Mouse (Mus musculus) heart, embryonic 14.5 days (tissue): Measurements from ENCODE around the gene 1700029H14Rik. TPM values are rescaled to one million over a fixed set of nuclear protein-coding genes. Genes with fewer than 3 reads are reported as not detected.

Source experiments
- ATAC-seq: fragments of 200-750 bp; cut with Nextera tagmentation; 2 replicates; pipeline ENCODE4 v1.8.0; 2017; ENCODE audit warnings: low read depth, moderate TSS enrichment; ENCODE audit not compliant: insufficient number of reproducible peaks, insufficient read depth, low FRiP score
- H3K27ac ChIP-seq, 2 experiments: fragments of 200-500 bp in 1 of 2; fragments of 300-500 bp in 1 of 2; sonication (generic) in 1 of 2; replicated peaks in 1 of 2; 2 replicates each; pipeline ENCODE4 v1.5.1; 2012 to 2014; ENCODE audit warnings: low read depth in 2 of 2, low read length in 2 of 2, control low read depth in 1 of 2, mild to moderate bottlenecking in 1 of 2, mixed read lengths in 1 of 2; ENCODE audit not compliant: control insufficient read depth in 1 of 2, insufficient read depth in 1 of 2
- H3K27me3 ChIP-seq: fragments of 300-500 bp; sonication (generic); 2 replicates; pipeline ENCODE4 v1.6.1; 2014; ENCODE audit warnings: mild to moderate bottlenecking, low read length, control low read depth; ENCODE audit not compliant: control insufficient read depth, insufficient read depth
- H3K36me3 ChIP-seq: fragments of 300-500 bp; sonication (generic); 2 replicates; pipeline ENCODE4 v1.6.1; 2014; ENCODE audit warnings: mild to moderate bottlenecking, control low read depth, low read length, mixed read lengths; ENCODE audit not compliant: control insufficient read depth, insufficient read depth
- H3K4me1 ChIP-seq, 2 experiments: fragments of 200-500 bp in 1 of 2; fragments of 300-500 bp in 1 of 2; sonication (generic) in 1 of 2; 2 replicates each; pipeline ENCODE4 v1.6.1; 2012 to 2014; ENCODE audit warnings: low read length in 2 of 2, control low read depth in 1 of 2, mixed read lengths in 1 of 2; ENCODE audit not compliant: control insufficient read depth in 2 of 2, insufficient read depth in 2 of 2
- H3K4me2 ChIP-seq: fragments of 300-500 bp; sonication (generic); 2 replicates; pipeline ENCODE4 v1.6.1; 2014; ENCODE audit warnings: mild to moderate bottlenecking, low read length
- H3K4me3 ChIP-seq, 2 experiments: fragments of 200-500 bp in 1 of 2; fragments of 300-500 bp in 1 of 2; sonication (generic) in 1 of 2; 2 replicates each; pipeline ENCODE4 v1.5.1; 2012 to 2014; ENCODE audit warnings: low read length in 2 of 2, mild to moderate bottlenecking in 2 of 2, control low read depth in 1 of 2, low read depth in 1 of 2, moderate library complexity in 1 of 2; ENCODE audit not compliant: control insufficient read depth in 1 of 2, insufficient read depth in 1 of 2
- H3K9ac ChIP-seq: fragments of 300-500 bp; sonication (generic); 2 replicates; pipeline ENCODE4 v1.6.1; 2014; ENCODE audit warnings: mild to moderate bottlenecking, low read length
- H3K9me3 ChIP-seq: fragments of 300-500 bp; sonication (generic); 2 replicates; pipeline ENCODE4 v1.6.1; 2016; ENCODE audit warnings: low read length, control low read depth; ENCODE audit not compliant: control insufficient read depth
- WGBS: fragments of 180-500 bp; shearing (Covaris S2); extraction: QIAGEN DNeasy Blood & Tissue Kit; methylation state at CpG from one replicate; pipeline ENCODE4 v1.1.7; 2014; 5-methylcytosine and 5-hydroxymethylcytosine counted together
- polyA plus RNA-seq: library from polyadenylated mRNA; unstranded; fragments of >200 nt; fragmentation: Nextera tagmentation; extraction: Ambion mirVana; gene quantifications from 2 replicates; pipeline ENCODE4 v1.2.1, GENCODE M21; 2014

The 1700029H14Rik gene
- polyA plus RNA-seq = not detected in 2 replicates

DNA sequence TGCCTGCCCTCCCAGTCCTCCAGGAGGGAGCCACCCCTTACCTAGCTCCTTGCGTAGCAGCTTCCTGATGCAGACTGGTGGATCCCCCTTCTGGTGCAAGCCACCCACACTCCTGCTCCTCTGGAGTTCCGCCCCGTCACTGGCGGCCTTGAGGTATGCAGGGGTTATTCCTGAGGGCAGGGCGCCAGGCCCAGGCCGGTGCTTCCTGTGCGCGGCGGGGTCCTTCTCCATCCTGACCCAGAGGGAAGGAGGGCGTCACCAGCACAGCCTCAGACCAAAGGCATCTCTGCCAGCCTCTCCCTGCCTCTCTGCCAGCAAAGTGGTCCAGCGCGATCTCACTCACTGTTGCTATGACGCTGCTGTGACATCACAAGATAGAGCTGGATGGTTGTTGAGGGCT, at the start of gene 1700029H14Rik:
1700029H14Rik (minus strand) TSS at position 344 of the 400 bp plus-strand sequence.
- Histone ChIP-seq H3K4me3 (no peak within 1 kb of the TSS), H3K9me3 (no peaks in the 10 kb centered on the region), H3K27ac (no peak within 1 kb of the TSS), H3K4me2 (no peak within 1 kb of the TSS), H3K36me3 (peaks cover 5% of the 10 kb centered on the region; the same call in 1 of the 2 replicates), H3K9ac (no peak within 1 kb of the TSS), H3K4me1 (no peaks in the 10 kb centered on the region), H3K27me3 (no peaks in the 10 kb centered on the region)
- WGBS = 32% methylated on average over 13 of the region's 13 CpGs
- ATAC-seq = peak; percentile 44; the same call in 1 of the 2 replicates

DNA sequence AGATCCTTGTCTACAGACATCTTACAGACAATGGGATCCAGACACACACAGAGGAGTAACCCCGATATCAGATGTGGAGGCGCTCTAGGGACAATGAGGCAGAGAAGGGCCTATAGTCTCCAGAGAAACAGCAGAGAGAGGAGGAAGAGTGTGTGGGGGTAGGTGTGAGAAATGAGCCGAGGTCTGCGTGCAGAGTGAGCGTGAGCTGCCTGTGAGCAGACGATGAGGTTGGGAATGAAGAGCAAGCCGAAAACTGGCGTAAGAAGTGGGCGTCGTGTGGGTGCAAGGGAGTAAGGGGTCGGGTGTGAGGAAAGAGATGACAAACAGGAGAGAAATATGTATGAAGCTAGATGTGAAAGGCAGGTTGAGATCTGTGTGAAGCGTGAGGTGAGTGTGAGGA, 49.4 kb upstream of the 1700029H14Rik start:
- Histone ChIP-seq H3K4me3 (no peak overlapping the region), H3K27me3 (no peaks in the 10 kb centered on the region), H3K9ac (no peak overlapping the region), H3K4me2 (no peak overlapping the region), H3K4me1 (peaks cover 14 to 17% of the 10 kb centered on the region in 2 experiments), H3K27ac (no peak overlapping the region), H3K9me3 (no peaks in the 10 kb centered on the region), H3K36me3 (peaks cover 18% of the 10 kb centered on the region)
- WGBS = 85% methylated on average over 12 of the region's 12 CpGs
- ATAC-seq = no peak

DNA sequence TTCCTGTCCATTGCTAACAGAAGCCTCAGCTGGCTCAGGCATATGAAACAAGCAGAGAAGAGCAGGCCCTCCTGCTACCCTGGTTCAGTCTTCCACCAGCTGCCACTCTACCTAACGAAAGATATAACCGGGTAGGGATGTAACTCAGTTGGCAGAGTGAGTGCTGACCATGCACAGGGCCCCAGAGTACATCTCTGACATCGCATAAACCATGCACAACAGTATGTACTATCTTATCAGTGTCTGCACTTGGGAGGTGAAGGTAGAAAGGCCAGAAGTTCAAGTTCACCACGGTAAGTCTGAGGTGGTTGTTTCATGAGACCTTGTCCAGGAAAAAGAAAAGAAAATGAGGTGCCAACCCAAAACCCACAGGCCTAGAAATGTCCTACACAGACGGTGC, 47.7 kb upstream of the 1700029H14Rik start:
- WGBS = 38% methylated on average over 5 of the region's 5 CpGs
- H3K4me3 ChIP-seq = no peak overlapping the region
- H3K9me3 ChIP-seq = no peaks in the 10 kb centered on the region
- peaks cover 18% of the 10 kb centered on the region for H3K36me3 ChIP-seq
- ATAC-seq = no peak
- no peaks in the 10 kb centered on the region for H3K27me3 ChIP-seq
- H3K4me1 ChIP-seq = peaks cover 20 to 27% of the 10 kb centered on the region in 2 experiments
- no peak overlapping the region; the same call in 1 of the 2 replicates for H3K9ac ChIP-seq
- no peak overlapping the region for H3K27ac ChIP-seq
- H3K4me2 ChIP-seq = no peak overlapping the region

DNA sequence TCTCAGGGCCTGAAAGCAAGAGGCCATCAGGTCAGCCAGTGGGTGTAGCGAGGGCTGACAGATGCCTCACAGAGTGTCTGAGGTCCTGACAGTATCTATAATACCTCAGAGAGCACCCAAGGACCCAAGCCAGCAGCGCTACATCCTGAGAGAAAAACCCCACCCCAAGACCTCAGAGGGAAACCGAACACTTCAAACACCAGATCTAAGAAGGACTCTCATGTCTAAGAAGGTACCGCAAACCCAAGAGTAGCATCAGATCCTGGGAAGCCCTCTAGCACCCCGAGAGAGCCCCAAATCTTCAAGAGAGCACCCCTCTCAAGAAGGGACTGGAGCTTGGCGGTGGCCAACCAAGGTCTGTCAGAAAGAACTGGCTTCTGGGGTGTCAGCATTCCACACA, 46.7 kb upstream of the 1700029H14Rik start:
- no peaks in the 10 kb centered on the region for H3K9me3 ChIP-seq
- ATAC-seq = no peak
- WGBS = 80% methylated on average over 6 of the region's 6 CpGs
- no peaks in the 10 kb centered on the region for H3K27me3 ChIP-seq
- peaks cover 14 to 22% of the 10 kb centered on the region in 2 experiments for H3K4me1 ChIP-seq
- H3K9ac ChIP-seq = no peak overlapping the region
- peaks cover 24% of the 10 kb centered on the region for H3K36me3 ChIP-seq
- H3K4me2 ChIP-seq = no peak overlapping the region
- no peak overlapping the region for H3K4me3 ChIP-seq
- no peak overlapping the region for H3K27ac ChIP-seq

DNA sequence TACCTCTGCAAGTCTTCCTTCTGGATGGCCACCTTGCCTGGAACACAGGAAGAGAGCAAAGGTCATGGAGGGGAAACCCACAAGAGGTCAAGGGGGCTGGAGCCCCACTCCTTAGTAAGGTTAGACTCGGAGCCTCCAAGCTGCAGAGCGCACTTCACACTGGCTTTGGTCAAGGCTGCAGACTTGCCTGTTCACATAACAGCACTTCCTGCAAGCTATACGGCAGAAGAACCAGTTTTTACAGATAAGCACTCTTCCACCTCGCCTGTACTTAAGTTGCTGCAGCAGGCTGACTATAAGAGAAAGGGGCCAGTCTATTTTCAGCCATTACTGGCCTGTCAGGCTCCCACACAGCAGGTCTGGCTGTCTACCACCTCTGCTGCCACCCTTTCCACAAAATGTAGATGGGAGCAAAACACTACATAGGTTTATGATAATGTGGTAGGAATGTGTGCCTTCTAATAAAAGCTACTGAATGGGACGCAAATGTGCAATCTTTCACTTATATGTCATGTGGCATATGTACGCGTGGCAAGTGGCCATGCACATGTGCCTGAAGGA, 43.7 kb upstream of the 1700029H14Rik start:
- Histone ChIP-seq H3K4me1 (peaks cover 13 to 21% of the 10 kb centered on the region in 2 experiments), H3K9ac (0 out of 2 replicates have a peak overlapping the region, but pooled peaks have one; percentile 25), H3K9me3 (no peaks in the 10 kb centered on the region), H3K4me2 (no peak overlapping the region), H3K27me3 (no peaks in the 10 kb centered on the region), H3K36me3 (peaks cover 19% of the 10 kb centered on the region), H3K4me3 (no peak overlapping the region), H3K27ac (peak overlapping the region; percentile 6 to 57; a peak in 3 of 4 replicates)
- 42% methylated on average over 7 of the region's 7 CpGs for WGBS
- ATAC-seq = no peak

DNA sequence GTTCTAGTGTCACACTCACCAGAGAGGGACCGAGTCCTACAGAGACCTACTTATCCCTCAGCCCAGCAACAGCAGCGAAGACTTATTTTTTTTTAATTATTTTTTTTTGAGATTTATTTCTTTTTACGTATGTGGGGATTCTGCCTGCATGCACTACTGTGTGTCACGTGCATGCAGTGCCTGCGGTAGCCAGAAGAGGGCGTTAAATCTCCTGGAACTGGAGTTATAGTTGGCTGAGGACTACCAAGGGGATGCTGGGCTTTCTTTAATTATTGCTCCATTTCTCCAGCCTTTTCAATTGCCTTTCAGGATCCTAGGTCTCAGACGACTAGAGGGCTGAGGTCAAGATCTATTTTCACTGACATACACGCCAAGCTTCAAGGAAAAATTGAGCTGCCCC, 40.4 kb upstream of the 1700029H14Rik start:
- no peak overlapping the region for H3K4me2 ChIP-seq
- H3K27me3 ChIP-seq = no peaks in the 10 kb centered on the region
- peaks cover 22 to 32% of the 10 kb centered on the region in 2 experiments for H3K4me1 ChIP-seq
- H3K27ac ChIP-seq = no peak overlapping the region
- H3K9ac ChIP-seq = no peak overlapping the region
- H3K9me3 ChIP-seq = no peaks in the 10 kb centered on the region
- H3K36me3 ChIP-seq = peaks cover 28% of the 10 kb centered on the region
- WGBS = 59% methylated on average over 8 of the region's 8 CpGs
- no peak overlapping the region for H3K4me3 ChIP-seq
- no peak for ATAC-seq

DNA sequence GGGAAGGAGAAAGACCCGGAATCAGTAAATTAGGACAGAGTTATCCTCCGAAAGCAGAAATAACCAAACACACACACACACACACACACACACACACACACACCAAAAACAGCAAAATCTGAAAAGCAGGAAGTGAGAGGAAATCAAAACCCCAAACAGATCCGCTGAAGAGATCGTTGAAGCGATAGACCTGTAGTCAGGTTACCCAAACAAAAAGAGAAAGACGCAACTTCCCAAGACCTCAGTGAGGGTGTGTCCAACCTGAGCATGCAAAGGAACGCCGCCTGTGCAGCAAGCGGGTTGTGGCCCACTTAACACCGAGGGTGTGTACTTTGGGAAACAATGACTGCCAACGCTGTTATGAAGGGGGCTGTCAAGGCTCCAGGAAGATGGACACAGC, 38.9 kb upstream of the 1700029H14Rik start:
- H3K9ac ChIP-seq = no peak overlapping the region
- no peak for ATAC-seq
- peaks cover 24 to 29% of the 10 kb centered on the region in 2 experiments for H3K4me1 ChIP-seq
- whole genome bisulfite sequencing = 75% methylated on average over 11 of the region's 11 CpGs
- H3K4me2 ChIP-seq = no peak overlapping the region
- no peaks in the 10 kb centered on the region for H3K9me3 ChIP-seq
- no peaks in the 10 kb centered on the region for H3K27me3 ChIP-seq
- no peak overlapping the region for H3K4me3 ChIP-seq
- no peak overlapping the region for H3K27ac ChIP-seq
- H3K36me3 ChIP-seq = peaks cover 35% of the 10 kb centered on the region

DNA sequence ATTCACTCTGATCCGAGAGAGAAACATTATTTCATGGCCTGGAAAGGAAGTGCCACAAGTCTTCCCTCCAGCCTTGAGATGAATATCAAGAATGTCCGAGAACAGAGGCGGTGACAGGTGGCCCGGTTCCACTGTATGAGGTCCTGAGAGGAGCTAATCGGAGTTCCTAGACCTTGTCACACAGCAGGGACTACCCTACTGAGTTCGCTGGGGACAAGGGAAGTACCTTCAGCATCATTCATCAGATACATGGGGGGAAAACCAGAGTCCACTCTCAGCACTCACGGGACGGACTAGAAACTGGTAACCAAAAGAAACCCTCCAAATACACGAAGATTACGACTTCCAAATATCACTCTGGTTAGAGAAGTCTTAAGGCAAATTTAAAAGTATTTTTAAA, 38.5 kb upstream of the 1700029H14Rik start:
- no peak for ATAC-seq
- WGBS = 78% methylated on average over 10 of the region's 10 CpGs
- H3K9ac ChIP-seq = no peak overlapping the region
- peaks cover 22 to 25% of the 10 kb centered on the region in 2 experiments for H3K4me1 ChIP-seq
- H3K4me3 ChIP-seq = no peak overlapping the region
- H3K36me3 ChIP-seq = peaks cover 35% of the 10 kb centered on the region
- H3K9me3 ChIP-seq = no peaks in the 10 kb centered on the region
- H3K27ac ChIP-seq = 0 out of 4 replicates have a peak overlapping the region, but pooled peaks of 1 of the 2 experiments have one; percentile 12
- no peak overlapping the region for H3K4me2 ChIP-seq
- H3K27me3 ChIP-seq = no peaks in the 10 kb centered on the region
